Mouse (Mus musculus) brain, embryonic 14.5 days (tissue): ENCODE results near the gene Nrf1.

ENCODE experiments used
- CTCF ChIP-seq: fragments of 200-500 bp; IDR thresholded peaks from 2 replicates; pipeline ENCODE4 v1.5.1; 2012; ENCODE audit warnings: inconsistent platforms, mild to moderate bottlenecking, moderate library complexity, borderline replicate concordance; ENCODE audit not compliant: insufficient read depth, insufficient read length; ENCODE audit errors: extremely low read depth
- POLR2A ChIP-seq: fragments of 200-500 bp; IDR thresholded peaks from 2 replicates; pipeline ENCODE4 v1.6.1; 2012; ENCODE audit warnings: mild to moderate bottlenecking, inconsistent platforms, borderline replicate concordance; ENCODE audit not compliant: poor library complexity, insufficient read depth, insufficient read length, severe bottlenecking; ENCODE audit errors: extremely low read depth

- no peak for TF ChIP-seq POLR2A
- no peak for TF ChIP-seq CTCF
These were observed 132.5 kb downstream of the Nrf1 start for GRCm38 (mm10) chr6:30180321-30180720.
